Mouse (Mus musculus): ENCODE measurements at regions not wholly inside any gene's neighbourhood (a gene's known extent, or its start where the extent isn't known, plus 50 kb on each side); places are given as distances from the start of the nearest gene placed in this dataset.
"Not testable (repeated sequence)": the region's sequence is repeated elsewhere in the genome, so short reads cannot be mapped to it uniquely, and the experiment has no call there.

GRCm38 (mm10) chr5:74807581-74808221 lies 105.0 kb upstream of the Lnx1 start:
- H3K27me3 ChIP-seq (ENCODE audit: control insufficient read depth, insufficient read depth, low read length): no peaks in the 10 kb centered on the region
- H3K36me3 ChIP-seq (ENCODE audit: control insufficient read depth, insufficient read depth, low read length): no peaks in the 10 kb centered on the region
- H3K4me1 ChIP-seq (ENCODE audit: control insufficient read depth, insufficient read depth, low read length): no peaks in the 10 kb centered on the region
- ATAC-seq (ENCODE audit: low FRiP score, low TSS enrichment) (no peak), DNase-seq (no peak)
- H3K4me3 ChIP-seq (replicated peaks; ENCODE audit: low read depth, low read length): no peak overlapping the region
- H3K4me2 ChIP-seq (ENCODE audit: low read length): no peak overlapping the region
- WGBS: 70% methylated on average over 5 of the region's 5 CpGs
- H3K27ac ChIP-seq (replicated peaks; ENCODE audit: low read depth, low read length): no peak overlapping the region
- H3K9me3 ChIP-seq (ENCODE audit: control insufficient read depth, low read length): no peaks in the 10 kb centered on the region
- H3K9ac ChIP-seq (replicated peaks; ENCODE audit: low read length): no peak overlapping the region

GRCm38 (mm10) chr5:74801946-74802345 lies 99.2 kb upstream of the Lnx1 start:
- H3K27ac ChIP-seq (replicated peaks; ENCODE audit: low read depth, low read length): no peak overlapping the region
- no peak for ATAC-seq (ENCODE audit: low FRiP score, low TSS enrichment)
- no peaks in the 10 kb centered on the region for H3K9me3 ChIP-seq (ENCODE audit: control insufficient read depth, low read length)
- DNase-seq: no peak
- H3K27me3 ChIP-seq (ENCODE audit: control insufficient read depth, insufficient read depth, low read length): no peaks in the 10 kb centered on the region
- WGBS: 75% methylated on average over 10 of the region's 10 CpGs
- H3K36me3 ChIP-seq (ENCODE audit: control insufficient read depth, insufficient read depth, low read length): no peaks in the 10 kb centered on the region
- no peak overlapping the region for H3K9ac ChIP-seq (replicated peaks; ENCODE audit: low read length)
- H3K4me2 ChIP-seq (ENCODE audit: low read length): no peak overlapping the region
- no peaks in the 10 kb centered on the region for H3K4me1 ChIP-seq (ENCODE audit: control insufficient read depth, insufficient read depth, low read length)
- no peak overlapping the region for H3K4me3 ChIP-seq (replicated peaks; ENCODE audit: low read depth, low read length)

GRCm38 (mm10) chr5:74800351-74800750 lies 97.6 kb upstream of the Lnx1 start:
- 84% methylated on average over 9 of the region's 9 CpGs for WGBS

GRCm38 (mm10) chr5:74796421-74797067 lies 93.8 kb upstream of the Lnx1 start:
- no peak overlapping the region for H3K4me3 ChIP-seq (replicated peaks; ENCODE audit: low read depth, low read length)
- no peak overlapping the region for H3K4me2 ChIP-seq (ENCODE audit: low read length)
- H3K27me3 ChIP-seq (ENCODE audit: control insufficient read depth, insufficient read depth, low read length): no peaks in the 10 kb centered on the region
- no peak overlapping the region for H3K27ac ChIP-seq (replicated peaks; ENCODE audit: low read depth, low read length)
- no peaks in the 10 kb centered on the region for H3K36me3 ChIP-seq (ENCODE audit: control insufficient read depth, insufficient read depth, low read length)
- no peaks in the 10 kb centered on the region for H3K9me3 ChIP-seq (ENCODE audit: control insufficient read depth, low read length)
- H3K4me1 ChIP-seq (ENCODE audit: control insufficient read depth, insufficient read depth, low read length): peaks cover 12% of the 10 kb centered on the region
- DNase-seq (peak; percentile 87), ATAC-seq (ENCODE audit: low FRiP score, low TSS enrichment) (no peak)
- WGBS: 47% methylated on average over 8 of the region's 8 CpGs
- H3K9ac ChIP-seq (replicated peaks; ENCODE audit: low read length): no peak overlapping the region

More at GRCm38 (mm10) chr5:74800351-74800750, 97.6 kb upstream of the Lnx1 start:
- Histone ChIP-seq H3K27ac (replicated peaks; ENCODE audit: low read depth, low read length) (no peak overlapping the region), H3K27me3 (ENCODE audit: control insufficient read depth, insufficient read depth, low read length) (no peaks in the 10 kb centered on the region), H3K9me3 (ENCODE audit: control insufficient read depth, low read length) (no peaks in the 10 kb centered on the region), H3K36me3 (ENCODE audit: control insufficient read depth, insufficient read depth, low read length) (no peaks in the 10 kb centered on the region), H3K4me2 (ENCODE audit: low read length) (no peak overlapping the region), H3K4me1 (ENCODE audit: control insufficient read depth, insufficient read depth, low read length) (no peaks in the 10 kb centered on the region), H3K4me3 (replicated peaks; ENCODE audit: low read depth, low read length) (no peak overlapping the region), H3K9ac (replicated peaks; ENCODE audit: low read length) (no peak overlapping the region)
- ATAC-seq (ENCODE audit: low FRiP score, low TSS enrichment) (no peak), DNase-seq (no peak)

GRCm38 (mm10) chr5:74794726-74795125 lies 92.0 kb upstream of the Lnx1 start:
- ATAC-seq (ENCODE audit: low FRiP score, low TSS enrichment): no peak
- Histone ChIP-seq H3K27ac (replicated peaks; ENCODE audit: low read depth, low read length) (no peak overlapping the region), H3K9me3 (ENCODE audit: control insufficient read depth, low read length) (no peaks in the 10 kb centered on the region), H3K4me3 (replicated peaks; ENCODE audit: low read depth, low read length) (no peak overlapping the region), H3K4me1 (ENCODE audit: control insufficient read depth, insufficient read depth, low read length) (peaks cover 12% of the 10 kb centered on the region), H3K4me2 (ENCODE audit: low read length) (no peak overlapping the region), H3K9ac (replicated peaks; ENCODE audit: low read length) (no peak overlapping the region), H3K27me3 (ENCODE audit: control insufficient read depth, insufficient read depth, low read length) (no peaks in the 10 kb centered on the region), H3K36me3 (ENCODE audit: control insufficient read depth, insufficient read depth, low read length) (no peaks in the 10 kb centered on the region)
- DNase-seq: no peak
- 92% methylated on average over 4 of the region's 4 CpGs for WGBS

- no peak for ATAC-seq (ENCODE audit: low FRiP score, low TSS enrichment)
- 80% methylated on average over 4 of the region's 4 CpGs for WGBS
These were observed 90.7 kb upstream of the Lnx1 start for GRCm38 (mm10) chr5:74793431-74793830.

GRCm38 (mm10) chr5:74792936-74793335 lies 90.2 kb upstream of the Lnx1 start:
- H3K27me3 ChIP-seq (ENCODE audit: control insufficient read depth, insufficient read depth, low read length): no peaks in the 10 kb centered on the region
- DNase-seq: no peak
- no peak overlapping the region for H3K27ac ChIP-seq (replicated peaks; ENCODE audit: low read depth, low read length)
- H3K36me3 ChIP-seq (ENCODE audit: control insufficient read depth, insufficient read depth, low read length): no peaks in the 10 kb centered on the region
- H3K9ac ChIP-seq (replicated peaks; ENCODE audit: low read length): no peak overlapping the region
- no peak for ATAC-seq (ENCODE audit: low FRiP score, low TSS enrichment)
- H3K4me1 ChIP-seq (ENCODE audit: control insufficient read depth, insufficient read depth, low read length): peaks cover 12% of the 10 kb centered on the region
- no peaks in the 10 kb centered on the region for H3K9me3 ChIP-seq (ENCODE audit: control insufficient read depth, low read length)
- H3K4me3 ChIP-seq (replicated peaks; ENCODE audit: low read depth, low read length): no peak overlapping the region
- 39% methylated on average over 8 of the region's 8 CpGs for WGBS
- no peak overlapping the region; the same call in 1 of the 2 replicates for H3K4me2 ChIP-seq (ENCODE audit: low read length)

More at GRCm38 (mm10) chr5:74793431-74793830, 90.7 kb upstream of the Lnx1 start:
- H3K4me3 ChIP-seq (replicated peaks; ENCODE audit: low read depth, low read length): no peak overlapping the region
- no peaks in the 10 kb centered on the region for H3K36me3 ChIP-seq (ENCODE audit: control insufficient read depth, insufficient read depth, low read length)
- peaks cover 12% of the 10 kb centered on the region for H3K4me1 ChIP-seq (ENCODE audit: control insufficient read depth, insufficient read depth, low read length)
- H3K9ac ChIP-seq (replicated peaks; ENCODE audit: low read length): no peak overlapping the region
- DNase-seq: no peak
- no peak overlapping the region for H3K27ac ChIP-seq (replicated peaks; ENCODE audit: low read depth, low read length)
- no peaks in the 10 kb centered on the region for H3K27me3 ChIP-seq (ENCODE audit: control insufficient read depth, insufficient read depth, low read length)
- no peak overlapping the region for H3K4me2 ChIP-seq (ENCODE audit: low read length)
- no peaks in the 10 kb centered on the region for H3K9me3 ChIP-seq (ENCODE audit: control insufficient read depth, low read length)

- H3K27ac ChIP-seq (replicated peaks; ENCODE audit: low read depth, low read length): no peak overlapping the region
- H3K4me2 ChIP-seq (ENCODE audit: low read length): peak overlapping the region; percentile 43
- DNase-seq: peak; percentile 83
- 0 out of 2 replicates have a peak, but pooled peaks have one; percentile 31 for ATAC-seq (ENCODE audit: low FRiP score, low TSS enrichment)
- peaks cover 12% of the 10 kb centered on the region for H3K4me1 ChIP-seq (ENCODE audit: control insufficient read depth, insufficient read depth, low read length)
- peak overlapping the region; percentile 24 for H3K9ac ChIP-seq (replicated peaks; ENCODE audit: low read length)
- no peak overlapping the region for H3K4me3 ChIP-seq (replicated peaks; ENCODE audit: low read depth, low read length)
- H3K36me3 ChIP-seq (ENCODE audit: control insufficient read depth, insufficient read depth, low read length): no peaks in the 10 kb centered on the region
- WGBS: 3% methylated on average over 7 of the region's 7 CpGs
- no peaks in the 10 kb centered on the region for H3K9me3 ChIP-seq (ENCODE audit: control insufficient read depth, low read length)
- no peaks in the 10 kb centered on the region for H3K27me3 ChIP-seq (ENCODE audit: control insufficient read depth, insufficient read depth, low read length)
These were observed 89.6 kb upstream of the Lnx1 start for GRCm38 (mm10) chr5:74792301-74792700.

- peaks cover 12% of the 10 kb centered on the region for H3K4me1 ChIP-seq (ENCODE audit: control insufficient read depth, insufficient read depth, low read length)
- not testable (repeated sequence) for DNase-seq; H3K4me3 ChIP-seq (replicated peaks; ENCODE audit: low read depth, low read length); H3K9me3 ChIP-seq (ENCODE audit: control insufficient read depth, low read length); ATAC-seq (ENCODE audit: low FRiP score, low TSS enrichment); H3K27ac ChIP-seq (replicated peaks; ENCODE audit: low read depth, low read length); H3K4me2 ChIP-seq (ENCODE audit: low read length); H3K36me3 ChIP-seq (ENCODE audit: control insufficient read depth, insufficient read depth, low read length); H3K9ac ChIP-seq (replicated peaks; ENCODE audit: low read length); H3K27me3 ChIP-seq (ENCODE audit: control insufficient read depth, insufficient read depth, low read length)
- 97% methylated on average over 4 of the region's 4 CpGs for WGBS
These were observed 87.8 kb upstream of the Lnx1 start for GRCm38 (mm10) chr5:74790501-74790900.

Data from midbrain, embryonic 14.5 days (tissue).